Mouse (Mus musculus) liver, adult 2 months (tissue): ENCODE data around the gene Rab25. TPM values are rescaled to one million over a fixed set of nuclear protein-coding genes. Genes with fewer than 3 reads are reported as not detected.

Source experiments
- DNase-seq: peaks from one replicate; pipeline ENCODE4 v3.0.0-alpha.2; 2011; ENCODE audit warnings: low read depth, low spot score; ENCODE audit errors: extremely low read depth
- H3K27ac ChIP-seq: fragments of 200-500 bp; replicated peaks from 2 replicates; pipeline ENCODE4 v1.5.1; 2012; ENCODE audit warnings: low read depth, mild to moderate bottlenecking, control low read depth, inconsistent platforms, low read length; ENCODE audit not compliant: insufficient read depth
- H3K27me3 ChIP-seq: fragments of 200-500 bp; 2 replicates; pipeline ENCODE4 v1.6.1; 2012; ENCODE audit warnings: mild to moderate bottlenecking, moderate library complexity, low read length, inconsistent platforms; ENCODE audit not compliant: control insufficient read depth, insufficient read depth
- H3K36me3 ChIP-seq: fragments of 200-500 bp; 2 replicates; pipeline ENCODE4 v1.6.1; 2012; ENCODE audit warnings: low read length, inconsistent platforms; ENCODE audit not compliant: control insufficient read depth, insufficient read depth
- H3K4me1 ChIP-seq: fragments of 200-500 bp; 2 replicates; pipeline ENCODE4 v1.6.1; 2011; ENCODE audit warnings: low read length; ENCODE audit not compliant: control insufficient read depth, insufficient read depth
- H3K4me3 ChIP-seq: fragments of 200-500 bp; 2 replicates; pipeline ENCODE4 v1.5.1; 2011; ENCODE audit warnings: low read depth, mild to moderate bottlenecking, control low read depth, low read length, moderate library complexity; ENCODE audit not compliant: insufficient read depth
- H3K79me2 ChIP-seq: fragments of 200-500 bp; 2 replicates; pipeline ENCODE4 v1.6.1; 2012; ENCODE audit warnings: inconsistent platforms, mild to moderate bottlenecking, low read length, moderate library complexity; ENCODE audit not compliant: control insufficient read depth, insufficient read depth
- H3K9ac ChIP-seq: fragments of 200-500 bp; 2 replicates; pipeline ENCODE4 v1.6.1; 2012; ENCODE audit warnings: low read depth, mild to moderate bottlenecking, control low read depth, inconsistent platforms, low read length
- CTCF ChIP-seq: fragments of 200-500 bp; IDR thresholded peaks from 2 replicates; pipeline ENCODE4 v1.5.1; 2011; ENCODE audit warnings: low read depth, low read length, control low read depth
- POLR2A ChIP-seq: fragments of 200-500 bp; IDR thresholded peaks from 2 replicates; pipeline ENCODE4 v1.6.1; 2011; ENCODE audit warnings: low read length, control low read depth; ENCODE audit not compliant: insufficient read depth; ENCODE audit errors: extremely low read depth
- WGBS: fragments of 180-500 bp; shearing (Covaris S2); methylation state at CpG from one replicate; pipeline ENCODE4 v1.1.7; 2018; 5-methylcytosine and 5-hydroxymethylcytosine counted together
- polyA plus RNA-seq: library from polyadenylated mRNA; depleted of rRNA; stranded (reverse); fragments of >200 nt; gene quantifications from 2 replicates; pipeline ENCODE4 v1.2.3, GENCODE M21; 2012
- total RNA-seq: library from RNA; depleted of rRNA; stranded (reverse); fragments of >200 nt; gene quantifications from 2 replicates; pipeline ENCODE4 v1.2.3, GENCODE M21; 2014

The Rab25 gene
- total and polyA plus RNA-seq, 2 experiments = 0.18 to 0.32 TPM

DNA sequence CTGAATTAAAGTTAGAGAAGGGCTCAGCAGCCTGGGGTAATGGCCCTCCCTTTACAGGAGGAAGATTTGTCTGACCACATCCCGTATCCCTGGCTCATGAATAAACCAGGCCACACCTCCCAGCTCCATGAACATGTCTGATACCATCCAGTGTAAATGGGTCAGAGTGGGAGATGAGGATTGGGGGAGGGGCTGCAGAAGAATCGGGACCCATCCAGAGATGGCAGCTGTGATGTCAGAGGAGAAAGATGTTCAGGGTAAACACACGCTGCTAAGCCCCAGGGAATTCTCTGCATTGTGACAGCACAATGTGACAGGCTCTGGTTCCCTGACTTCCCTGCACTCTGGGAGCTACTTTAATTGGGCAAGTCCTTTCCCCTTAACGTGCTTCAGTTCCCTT, 15.3 kb upstream of the Rab25 start:
- H3K4me1 ChIP-seq = peaks cover 28% of the 10 kb centered on the region
- no peaks in the 10 kb centered on the region for H3K27me3 ChIP-seq
- H3K79me2 ChIP-seq = no peaks in the 10 kb centered on the region
- no peak overlapping the region for H3K9ac ChIP-seq
- H3K4me3 ChIP-seq = no peak overlapping the region
- no peak for DNase-seq
- H3K36me3 ChIP-seq = peaks cover 19% of the 10 kb centered on the region
- H3K27ac ChIP-seq = 0 out of 2 replicates have a peak overlapping the region, but pooled peaks have one; percentile 9
- WGBS = 40% methylated on average over 4 of the region's 4 CpGs
- TF ChIP-seq POLR2A = no peak
- TF ChIP-seq CTCF = no peak

DNA sequence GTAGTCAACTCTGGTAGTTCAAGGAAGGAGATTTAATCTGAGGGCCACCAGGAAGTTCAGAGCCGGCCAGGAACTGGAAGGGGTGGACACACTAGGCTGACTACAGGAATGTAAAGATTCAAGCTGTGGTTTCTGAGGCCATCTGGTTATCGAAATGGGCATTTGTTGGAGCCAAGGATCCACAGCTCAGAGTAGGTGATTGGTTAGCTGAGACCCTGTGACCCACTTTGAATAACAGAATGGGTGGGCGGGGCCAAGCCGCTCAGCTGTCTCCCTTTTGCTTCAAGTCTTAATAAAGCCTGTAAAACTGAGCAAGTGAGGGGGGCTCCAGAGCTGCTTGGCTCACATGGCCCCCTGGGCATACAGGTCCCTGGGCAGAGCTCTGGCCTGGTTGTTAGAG, 13.9 kb upstream of the Rab25 start:
- H3K36me3 ChIP-seq = peaks cover 21% of the 10 kb centered on the region
- no peak for TF ChIP-seq CTCF
- TF ChIP-seq POLR2A = no peak
- no peak overlapping the region for H3K4me3 ChIP-seq
- H3K27ac ChIP-seq = no peak overlapping the region
- no peak for DNase-seq
- no peaks in the 10 kb centered on the region for H3K27me3 ChIP-seq
- H3K79me2 ChIP-seq = no peaks in the 10 kb centered on the region
- H3K4me1 ChIP-seq = peaks cover 20% of the 10 kb centered on the region
- no peak overlapping the region for H3K9ac ChIP-seq
- WGBS = 83% methylated on average over 4 of the region's 4 CpGs

DNA sequence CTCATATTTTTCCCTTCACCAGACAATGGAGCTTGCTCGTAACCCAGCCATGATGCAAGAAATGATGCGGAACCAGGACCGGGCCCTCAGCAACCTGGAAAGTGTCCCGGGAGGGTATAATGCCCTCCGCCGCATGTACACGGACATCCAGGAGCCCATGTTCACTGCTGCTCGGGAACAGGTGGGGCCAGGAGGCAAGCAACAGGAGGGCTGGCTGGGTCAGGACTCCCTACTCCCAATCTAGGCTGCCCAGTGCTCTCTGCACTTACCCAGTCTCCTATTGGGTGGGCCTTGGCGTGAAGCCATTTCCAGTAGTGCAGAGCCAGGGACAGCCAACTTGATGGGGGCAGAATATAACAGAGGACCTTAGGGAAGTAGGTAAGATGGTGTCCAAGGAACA, 11.5 kb upstream of the Rab25 start:
- Histone ChIP-seq H3K27ac (no peak overlapping the region), H3K36me3 (peaks cover 18% of the 10 kb centered on the region; the same call in 1 of the 2 replicates), H3K4me3 (no peak overlapping the region), H3K79me2 (peaks cover 5% of the 10 kb centered on the region; the same call in 1 of the 2 replicates), H3K27me3 (no peaks in the 10 kb centered on the region), H3K9ac (no peak overlapping the region), H3K4me1 (peaks cover 12% of the 10 kb centered on the region)
- DNase-seq = no peak
- TF ChIP-seq CTCF (no peak), POLR2A (no peak)
- WGBS = 96% methylated on average over 9 of the region's 9 CpGs

DNA sequence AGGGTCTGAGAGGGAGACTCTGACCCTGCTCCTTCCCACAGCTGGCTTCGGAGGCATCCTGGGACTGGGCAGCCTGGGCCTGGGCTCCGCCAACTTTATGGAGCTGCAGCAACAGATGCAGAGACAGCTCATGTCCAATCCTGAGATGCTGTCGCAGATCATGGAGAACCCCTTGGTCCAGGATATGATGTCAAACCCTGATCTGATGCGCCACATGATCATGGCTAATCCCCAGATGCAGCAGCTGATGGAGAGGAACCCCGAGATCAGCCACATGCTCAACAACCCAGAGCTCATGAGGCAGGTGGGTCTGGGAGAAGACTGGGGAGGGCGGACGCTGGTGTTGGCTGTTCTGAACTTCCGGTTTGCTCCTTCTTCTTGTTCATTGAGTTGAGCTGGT, 8.5 kb upstream of the Rab25 start:
- no peak for DNase-seq
- Histone ChIP-seq H3K79me2 (peaks cover 10% of the 10 kb centered on the region; the same call in 1 of the 2 replicates), H3K27me3 (no peaks in the 10 kb centered on the region), H3K36me3 (peaks cover 18% of the 10 kb centered on the region; the same call in 1 of the 2 replicates), H3K27ac (no peak overlapping the region), H3K9ac (no peak overlapping the region), H3K4me3 (no peak overlapping the region), H3K4me1 (peaks cover 3% of the 10 kb centered on the region)
- TF ChIP-seq CTCF = no peak
- TF ChIP-seq POLR2A = no peak
- WGBS = 95% methylated on average over 8 of the region's 8 CpGs

DNA sequence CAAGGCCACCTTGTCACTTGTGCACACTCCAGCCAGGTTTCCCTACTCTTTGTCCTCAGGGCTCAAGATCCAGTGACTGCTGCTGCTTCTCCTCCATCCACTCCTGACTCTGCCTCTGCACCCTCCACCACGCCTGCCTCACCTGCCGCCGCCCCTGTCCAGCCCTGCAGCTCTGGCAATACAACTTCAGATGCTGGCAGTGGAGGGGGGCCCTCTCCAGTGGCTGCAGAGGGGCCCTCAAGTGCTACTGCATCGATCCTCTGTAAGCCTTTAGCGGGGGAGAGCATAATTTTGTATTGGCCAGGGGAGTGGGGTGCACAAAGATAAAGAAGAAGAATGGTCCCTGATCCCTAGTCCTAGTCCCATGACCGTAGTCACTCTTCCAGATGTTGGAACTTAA, 7.6 kb upstream of the Rab25 start:
- TF ChIP-seq POLR2A (no peak), CTCF (no peak)
- 97% methylated on average over 6 of the region's 6 CpGs for WGBS
- Histone ChIP-seq H3K4me3 (no peak overlapping the region), H3K36me3 (peaks cover 16% of the 10 kb centered on the region; the same call in 1 of the 2 replicates), H3K27ac (no peak overlapping the region), H3K4me1 (peaks cover 6% of the 10 kb centered on the region), H3K79me2 (peaks cover 10% of the 10 kb centered on the region; the same call in 1 of the 2 replicates), H3K9ac (no peak overlapping the region), H3K27me3 (no peaks in the 10 kb centered on the region)
- DNase-seq = no peak

DNA sequence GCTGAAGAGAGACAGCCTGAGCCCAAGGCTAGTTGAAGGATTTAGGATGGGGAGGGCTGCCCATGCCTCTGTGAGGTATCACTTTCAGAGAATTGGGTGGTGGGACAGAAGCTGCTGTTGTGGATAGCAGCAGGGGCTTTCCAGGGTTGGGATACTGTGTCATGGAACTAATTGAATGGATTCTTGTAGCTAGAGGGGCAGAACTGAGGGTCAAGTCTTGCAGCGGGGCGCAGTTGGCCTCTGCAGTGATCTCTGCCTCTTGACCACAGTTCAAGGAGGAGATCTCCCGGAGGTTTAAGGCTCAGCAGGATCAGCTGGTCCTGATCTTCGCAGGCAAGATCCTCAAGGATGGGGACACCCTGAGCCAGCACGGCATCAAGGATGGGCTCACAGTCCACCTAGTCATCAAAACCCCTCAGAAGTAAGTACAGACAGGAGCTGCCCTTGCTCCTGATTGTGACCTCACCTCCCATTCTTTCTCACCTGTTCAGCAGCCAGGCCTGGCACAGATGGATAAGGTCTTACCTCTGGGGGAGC, 7.0 kb upstream of the Rab25 start:
- 95% methylated on average over 5 of the region's 5 CpGs for WGBS
- Histone ChIP-seq H3K4me1 (peaks cover 6% of the 10 kb centered on the region), H3K9ac (no peak overlapping the region), H3K27me3 (no peaks in the 10 kb centered on the region), H3K4me3 (no peak overlapping the region), H3K27ac (no peak overlapping the region), H3K36me3 (peaks cover 15% of the 10 kb centered on the region; the same call in 1 of the 2 replicates), H3K79me2 (peaks cover 10% of the 10 kb centered on the region; the same call in 1 of the 2 replicates)
- no peak for DNase-seq
- TF ChIP-seq POLR2A (no peak), CTCF (no peak)
